Comparison of ENCODE assay signal across 15 mouse cellular contexts in the genomic region with DNA sequence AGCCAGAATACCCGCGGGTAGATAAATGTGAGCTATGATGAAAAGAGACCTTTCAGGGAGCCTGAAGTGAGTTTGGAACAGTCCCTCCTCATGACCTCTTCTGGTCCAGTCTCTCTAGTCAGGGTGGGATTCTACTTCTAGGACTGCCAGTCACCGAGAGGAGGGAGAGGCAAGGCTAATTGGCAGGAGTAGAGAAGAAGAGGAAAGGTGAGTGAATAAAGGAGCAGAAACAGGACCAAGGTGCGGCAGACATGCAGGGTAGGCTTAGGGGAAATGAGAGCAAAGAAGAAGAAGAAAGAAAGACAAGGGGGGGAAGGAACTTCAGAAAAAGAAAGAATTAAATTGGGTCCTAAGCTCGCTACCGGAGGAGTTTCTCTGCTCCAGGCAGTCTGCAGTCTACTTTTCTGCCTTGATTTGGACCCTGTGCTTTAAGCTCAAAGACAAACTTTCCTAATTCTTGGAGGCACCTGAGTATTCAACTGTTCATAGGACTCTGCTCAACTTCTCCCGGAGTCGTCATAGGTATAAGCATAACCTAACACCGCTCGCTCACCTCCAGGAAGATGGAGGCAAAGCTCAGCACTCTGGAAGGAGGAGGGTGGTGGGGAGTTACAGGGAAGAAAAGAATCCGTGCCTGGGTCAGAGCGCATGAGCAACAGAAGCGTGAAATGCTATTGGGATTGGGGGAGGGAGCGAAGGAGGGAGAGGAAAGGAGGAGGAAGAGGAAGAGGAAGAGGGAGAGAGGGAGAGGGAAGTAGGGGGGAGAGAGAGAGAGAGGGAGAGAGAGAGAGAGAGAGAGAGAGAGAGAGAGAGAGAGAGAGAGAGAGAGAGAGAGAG. TPM values are rescaled to one million over a fixed set of nuclear protein-coding genes. Genes with fewer than 3 reads are reported as not detected.
DNase-seq lines count a peak whose midpoint lies in the region; ATAC-seq lines count a peak whose summit lies in the region.
"Had no signal": no experiment of that assay in that cellular context is flagged by ENCODE, and none has a peak within 500 bp of the region (broad histone marks: within the 10 kb centered on the region; RNA-seq: fewer than 3 reads in every experiment).

No protein-coding gene starts in this region.

- peaks cover 98% of the 10 kb centered on the region for H3K27me3 ChIP-seq in heart, embryonic 10.5 days (ENCODE audit: insufficient read depth, poor library complexity, severe bottlenecking)
- peaks cover 100% of the 10 kb centered on the region for H3K27me3 ChIP-seq in embryonic facial prominence, embryonic 14.5 days (replicated peaks; ENCODE audit: control insufficient read depth, insufficient read depth, low read length)
- H3K27me3 ChIP-seq in hindbrain, embryonic 16.5 days (replicated peaks; ENCODE audit: control insufficient read depth, insufficient read depth, low read length), result peaks cover 22% of the 10 kb centered on the region
- peaks cover 21% of the 10 kb centered on the region; the same call in 1 of the 2 replicates for H3K27me3 ChIP-seq in neural tube, embryonic 14.5 days (ENCODE audit: control insufficient read depth, insufficient read depth, low read length)

- intact Hi-C loops in heart, postnatal 14 days (cut with DNase I), result no loop called here

- H3K4me1 ChIP-seq in heart, embryonic 10.5 days, result peaks cover 14% of the 10 kb centered on the region; the same call in 1 of the 2 replicates
- peaks cover 7% of the 10 kb centered on the region; the same call in 1 of the 2 replicates for H3K4me1 ChIP-seq in embryonic facial prominence, embryonic 14.5 days (ENCODE audit: control insufficient read depth, insufficient read depth, low read length)
- H3K4me1 ChIP-seq in hindbrain, embryonic 16.5 days (ENCODE audit: control insufficient read depth, insufficient read depth, low read depth, low read length), result peaks cover 6% of the 10 kb centered on the region
- 0 out of 2 replicates have a peak, but pooled peaks cover 3% of the 10 kb centered on the region for H3K4me1 ChIP-seq in neural tube, embryonic 14.5 days (ENCODE audit: control insufficient read depth, insufficient read depth, low read length)

- no peak overlapping the region for H3K9ac ChIP-seq in embryonic facial prominence, embryonic 14.5 days (ENCODE audit: low read depth, low read length)
- peak overlapping the region; percentile 30 for H3K9ac ChIP-seq in hindbrain, embryonic 16.5 days (ENCODE audit: low read depth, low read length)
- H3K9ac ChIP-seq in neural tube, embryonic 14.5 days (replicated peaks; ENCODE audit: low read depth, low read length), result no peak overlapping the region
- H3K9ac ChIP-seq: intestine, embryonic 15.5 days; liver, embryonic 14.5 days had no signal

- H3K36me3 ChIP-seq in heart, embryonic 10.5 days, result no peaks in the 10 kb centered on the region
- no peaks in the 10 kb centered on the region for H3K36me3 ChIP-seq in embryonic facial prominence, embryonic 14.5 days (ENCODE audit: control insufficient read depth, insufficient read depth, low read length)
- H3K36me3 ChIP-seq in hindbrain, embryonic 16.5 days (ENCODE audit: control insufficient read depth, insufficient read depth, low read length), result no peaks in the 10 kb centered on the region
- H3K36me3 ChIP-seq in neural tube, embryonic 14.5 days (ENCODE audit: control insufficient read depth, insufficient read depth, low read length), result no peaks in the 10 kb centered on the region
- H3K36me3 ChIP-seq: intestine, embryonic 15.5 days had no signal

- no peaks in the 10 kb centered on the region for H3K9me3 ChIP-seq in heart, embryonic 10.5 days
- H3K9me3 ChIP-seq in embryonic facial prominence, embryonic 14.5 days (ENCODE audit: control insufficient read depth, low read length), result no peaks in the 10 kb centered on the region
- no peaks in the 10 kb centered on the region for H3K9me3 ChIP-seq in hindbrain, embryonic 16.5 days (ENCODE audit: control insufficient read depth, low read length)
- no peaks in the 10 kb centered on the region for H3K9me3 ChIP-seq in neural tube, embryonic 14.5 days (ENCODE audit: control insufficient read depth, low read length)
- H3K9me3 ChIP-seq: intestine, embryonic 15.5 days had no signal

- DNase-seq in heart, embryonic 10.5 days (ENCODE audit: low spot score), result peak; percentile 67
- DNase-seq in heart, postnatal 14 days, result no peak
- DNase-seq in embryonic facial prominence, embryonic 14.5 days (ENCODE audit: low spot score), result no peak
- DNase-seq in urinary bladder, postnatal 25 days (ENCODE audit: low spot score), result no peak
- DNase-seq in adrenal gland, postnatal 36 days, result no peak
- DNase-seq: heart, adult 2 months had no signal

- H3K27ac ChIP-seq in heart, embryonic 10.5 days, result no peak overlapping the region
- no peak overlapping the region for H3K27ac ChIP-seq in embryonic facial prominence, embryonic 14.5 days (replicated peaks; ENCODE audit: low read depth, low read length)
- H3K27ac ChIP-seq in hindbrain, embryonic 16.5 days (ENCODE audit: low read depth, low read length), result peak overlapping the region; percentile 86
- H3K27ac ChIP-seq in neural tube, embryonic 14.5 days (ENCODE audit: low read depth, low read length), result peak overlapping the region; percentile 96
- H3K27ac ChIP-seq: heart, adult 2 months; intestine, embryonic 15.5 days; liver, embryonic 14.5 days had no signal

- ATAC-seq in embryonic facial prominence, embryonic 14.5 days (ENCODE audit: low read depth), result no peak
- peak; percentile 58; the same call in 1 of the 2 replicates for ATAC-seq in hindbrain, embryonic 16.5 days
- peak; percentile 39 for ATAC-seq in neural tube, embryonic 14.5 days (ENCODE audit: low read depth)
- ATAC-seq in frontal cortex, adult (ENCODE audit: low TSS enrichment), result no peak
- ATAC-seq: intestine, embryonic 15.5 days had no signal

- 1% methylated on average over 14 of the region's 14 CpGs for WGBS in heart, embryonic 10.5 days
- WGBS in embryonic facial prominence, embryonic 14.5 days, result 3% methylated on average over 14 of the region's 14 CpGs
- 4% methylated on average over 14 of the region's 14 CpGs for WGBS in hindbrain, embryonic 16.5 days
- WGBS in neural tube, embryonic 14.5 days, result 2% methylated on average over 13 of the region's 14 CpGs

- H3K4me2 ChIP-seq in embryonic facial prominence, embryonic 14.5 days (ENCODE audit: low read depth, low read length), result peak overlapping the region; percentile 36; the same call in 1 of the 2 replicates
- H3K4me2 ChIP-seq in hindbrain, embryonic 16.5 days (ENCODE audit: low read length), result peak overlapping the region; percentile 71
- peak overlapping the region; percentile 68 for H3K4me2 ChIP-seq in neural tube, embryonic 14.5 days (ENCODE audit: low read depth, low read length)
- H3K4me2 ChIP-seq: intestine, embryonic 15.5 days had no signal

- H3K4me3 ChIP-seq in heart, embryonic 10.5 days, result no peak overlapping the region
- no peak overlapping the region; the same call in 1 of the 2 replicates for H3K4me3 ChIP-seq in embryonic facial prominence, embryonic 14.5 days (ENCODE audit: low read depth, low read length)
- peak overlapping the region; percentile 34 for H3K4me3 ChIP-seq in hindbrain, embryonic 16.5 days (ENCODE audit: low read length)
- H3K4me3 ChIP-seq in neural tube, embryonic 14.5 days (ENCODE audit: low read depth, low read length), result peak overlapping the region; percentile 44; the same call in 1 of the 2 replicates
- H3K4me3 ChIP-seq: erythroblast, embryonic 14.5 days; heart, adult 2 months; intestine, embryonic 15.5 days had no signal

RNA-seq across cellular contexts. Expression of a gene that starts 11.6 kb away (rescaled TPM):
- not detected in 2 replicates for polyA plus RNA-seq in heart, embryonic 10.5 days (2016; fragmentation: Nextera tagmentation; extraction: Ambion mirVana)
- not detected for total RNA-seq in heart, postnatal 14 days (2021)
- 2.7 and 2.8 TPM in 2 replicates for polyA plus RNA-seq in embryonic facial prominence, embryonic 14.5 days (2014; fragmentation: Nextera tagmentation; extraction: Ambion mirVana)
- polyA plus RNA-seq in hindbrain, embryonic 16.5 days (2015; fragmentation: Nextera tagmentation; extraction: Ambion mirVana), result 11.4 and 14.6 TPM in 2 replicates
- polyA plus RNA-seq in neural tube, embryonic 14.5 days (2014; fragmentation: Nextera tagmentation; extraction: Ambion mirVana), result 28.7 and 30.5 TPM in 2 replicates
- total RNA-seq in adrenal gland, postnatal 36 days (2021), result not detected
- total RNA-seq: heart, adult 2 months; megakaryocyte-erythroid progenitor cell, adult 5-6 weeks had no signal
- polyA plus RNA-seq: erythroblast, embryonic 14.5 days; intestine, embryonic 15.5 days; Patski; stomach, embryonic 14.5 days had no signal

RNA-seq across cellular contexts. Expression of a gene that starts 15.0 kb away (rescaled TPM):
- polyA plus RNA-seq in heart, embryonic 10.5 days (2016; fragmentation: Nextera tagmentation; extraction: Ambion mirVana), result 0.13 TPM in 1 of 2 replicates, not detected in the other
- not detected for total RNA-seq in heart, postnatal 14 days (2021)
- 7.6 and 9.7 TPM in 2 replicates for polyA plus RNA-seq in embryonic facial prominence, embryonic 14.5 days (2014; fragmentation: Nextera tagmentation; extraction: Ambion mirVana)
- polyA plus RNA-seq in hindbrain, embryonic 16.5 days (2015; fragmentation: Nextera tagmentation; extraction: Ambion mirVana), result 62.4 and 67.4 TPM in 2 replicates
- 46.7 and 50.5 TPM in 2 replicates for polyA plus RNA-seq in neural tube, embryonic 14.5 days (2014; fragmentation: Nextera tagmentation; extraction: Ambion mirVana)
- not detected for total RNA-seq in adrenal gland, postnatal 36 days (2021)
- total RNA-seq: heart, adult 2 months; megakaryocyte-erythroid progenitor cell, adult 5-6 weeks had no signal
- polyA plus RNA-seq: heart, adult 2 months; intestine, embryonic 15.5 days; Patski; stomach, embryonic 14.5 days had no signal

Comparison
In these comparisons a context has a peak if more than half of its experiments do, and no peak if none do; other contexts are left out.
1. H3K27ac ChIP-seq: peak in hindbrain, embryonic 16.5 days (single experiment) and neural tube, embryonic 14.5 days (single experiment); none in heart, embryonic 10.5 days (single experiment) and embryonic facial prominence, embryonic 14.5 days (single experiment).
2. H3K4me3 ChIP-seq: peak in hindbrain, embryonic 16.5 days (single experiment) and neural tube, embryonic 14.5 days (single experiment); none in heart, embryonic 10.5 days (single experiment) and embryonic facial prominence, embryonic 14.5 days (single experiment).
3. ATAC-seq: peak in hindbrain, embryonic 16.5 days (single experiment) and neural tube, embryonic 14.5 days (single experiment); none in embryonic facial prominence, embryonic 14.5 days (single experiment) and frontal cortex, adult (single experiment).
4. Peak in every context shown above with its lines, with median percentiles within 50 percentile points of each other: H3K4me2 ChIP-seq.